Mouse (Mus musculus): ENCODE measurements at regions not wholly inside any gene's neighbourhood (a gene's known extent, or its start where the extent isn't known, plus 50 kb on each side); places are given as distances from the start of the nearest gene placed in this dataset.
A peak's percentile ranks its signal among the peaks of the same experiment; 100 is the strongest.

DNA sequence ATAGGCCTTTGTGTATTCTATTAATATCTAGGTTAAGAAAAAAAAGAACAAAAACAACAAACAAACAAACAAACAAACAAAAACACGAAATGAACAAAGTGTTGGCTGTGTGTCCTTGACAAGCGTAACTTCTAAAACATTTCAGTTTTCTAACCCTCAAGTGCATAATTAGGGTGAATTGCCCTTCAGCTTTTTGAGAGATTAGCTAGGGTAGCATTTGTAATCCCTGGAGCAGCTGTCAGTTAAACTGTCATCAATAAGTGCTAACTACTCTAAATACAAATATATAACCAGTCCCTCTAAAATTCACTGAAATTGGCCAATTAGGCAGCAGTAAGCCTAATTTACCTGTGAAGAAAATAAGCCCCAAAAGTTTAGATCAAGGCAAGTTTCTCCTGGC, 467.6 kb downstream of the Gabrg2 start:
- Histone ChIP-seq H3K9me3 (ENCODE audit: low read length) (no peaks in the 10 kb centered on the region), H3K4me3 (ENCODE audit: low read length) (no peak overlapping the region), H3K4me1 (ENCODE audit: insufficient read depth, low read length) (0 out of 2 replicates have a peak, but pooled peaks cover 3% of the 10 kb centered on the region), H3K27me3 (ENCODE audit: insufficient read depth, low read length) (no peaks in the 10 kb centered on the region), H3K36me3 (ENCODE audit: insufficient read depth, low read length) (no peaks in the 10 kb centered on the region), H3K9ac (replicated peaks; ENCODE audit: low read length) (no peak overlapping the region), H3K27ac (ENCODE audit: low read length) (no peak overlapping the region), H3K4me2 (replicated peaks; ENCODE audit: low read depth, low read length) (no peak overlapping the region)
- no peak for ATAC-seq (ENCODE audit: low FRiP score, low TSS enrichment)
- WGBS: 77% methylated on average over 2 of the region's 2 CpGs

DNA sequence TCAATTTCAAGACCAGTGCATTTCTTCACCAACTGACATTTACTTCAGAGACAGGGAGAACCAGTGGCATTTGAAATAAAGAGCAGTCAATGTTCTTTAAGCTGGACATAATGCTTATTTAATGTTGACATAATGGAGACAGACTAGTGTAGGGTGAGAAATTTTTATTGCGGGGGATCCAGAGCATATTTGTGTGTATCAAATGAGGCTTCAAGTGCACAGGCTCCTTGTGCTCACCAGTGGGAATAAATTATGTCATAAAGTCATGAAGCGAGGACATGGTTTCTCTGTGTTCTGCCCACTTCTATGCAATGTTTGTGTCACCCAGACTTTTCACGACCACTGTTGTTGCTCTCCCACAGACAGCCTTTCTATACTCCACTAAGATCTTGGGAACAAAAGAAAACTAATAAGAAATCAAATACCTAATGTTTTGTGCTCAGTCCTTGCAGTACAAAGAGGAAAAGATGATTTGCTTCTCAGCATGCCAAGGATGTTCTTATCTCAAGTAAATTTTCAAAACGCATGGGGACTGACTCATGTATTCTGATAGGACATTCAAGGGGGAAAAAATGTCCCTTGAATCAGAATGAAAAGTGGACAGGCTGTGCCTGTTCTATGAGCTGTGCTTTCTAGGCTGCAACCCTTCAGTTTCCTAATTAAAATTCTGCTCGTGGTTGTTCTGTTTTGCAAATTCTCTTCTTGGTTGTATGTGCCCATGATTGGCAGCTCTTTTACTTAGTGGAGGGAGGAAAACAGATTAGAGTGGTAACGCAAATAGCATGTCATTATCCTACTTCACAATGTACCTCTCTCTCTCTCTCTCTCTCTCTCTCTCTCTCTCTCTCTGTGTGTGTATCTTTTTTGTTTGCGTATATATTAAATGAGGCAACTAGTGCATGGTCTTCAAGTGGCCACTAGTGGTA, 468.4 kb downstream of the Gabrg2 start:
- no peak for ATAC-seq (ENCODE audit: low FRiP score, low TSS enrichment)
- no peaks in the 10 kb centered on the region for H3K27me3 ChIP-seq (ENCODE audit: insufficient read depth, low read length)
- no peak overlapping the region for H3K4me2 ChIP-seq (replicated peaks; ENCODE audit: low read depth, low read length)
- H3K27ac ChIP-seq (ENCODE audit: low read length): no peak overlapping the region
- H3K4me3 ChIP-seq (ENCODE audit: low read length): no peak overlapping the region
- H3K36me3 ChIP-seq (ENCODE audit: insufficient read depth, low read length): no peaks in the 10 kb centered on the region
- no peaks in the 10 kb centered on the region for H3K9me3 ChIP-seq (ENCODE audit: low read length)
- 0 out of 2 replicates have a peak, but pooled peaks cover 3% of the 10 kb centered on the region for H3K4me1 ChIP-seq (ENCODE audit: insufficient read depth, low read length)
- H3K9ac ChIP-seq (replicated peaks; ENCODE audit: low read length): no peak overlapping the region
- 62% methylated on average over 7 of the region's 7 CpGs for WGBS

DNA sequence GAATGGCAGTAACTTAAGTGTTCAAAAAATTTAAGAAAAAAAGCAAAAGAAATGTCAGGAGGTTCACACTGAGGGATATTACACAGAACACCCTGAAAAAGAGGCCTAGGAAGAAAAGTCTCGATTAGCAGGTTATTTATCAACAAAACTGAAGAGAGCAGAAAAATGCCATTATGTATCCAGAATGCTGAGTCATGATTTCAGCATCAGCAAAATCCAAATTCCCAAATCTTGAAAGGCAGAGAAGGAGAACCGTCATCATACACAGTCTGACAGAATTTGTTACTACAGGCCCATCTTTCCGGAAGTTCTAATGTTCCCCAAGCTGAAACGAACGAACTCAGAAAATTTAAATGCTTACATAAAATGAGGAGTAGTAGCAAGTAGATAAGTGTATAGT, 475.7 kb downstream of the Gabrg2 start:
- WGBS: 94% methylated on average over 5 of the region's 5 CpGs
- no peak overlapping the region for H3K4me3 ChIP-seq (ENCODE audit: low read length)
- H3K27ac ChIP-seq (ENCODE audit: low read length): no peak overlapping the region
- no peak overlapping the region for H3K9ac ChIP-seq (replicated peaks; ENCODE audit: low read length)
- no peak overlapping the region for H3K4me2 ChIP-seq (replicated peaks; ENCODE audit: low read depth, low read length)
- H3K36me3 ChIP-seq (ENCODE audit: insufficient read depth, low read length): no peaks in the 10 kb centered on the region
- no peaks in the 10 kb centered on the region for H3K9me3 ChIP-seq (ENCODE audit: low read length)
- no peaks in the 10 kb centered on the region for H3K27me3 ChIP-seq (ENCODE audit: insufficient read depth, low read length)
- ATAC-seq (ENCODE audit: low FRiP score, low TSS enrichment): no peak
- H3K4me1 ChIP-seq (ENCODE audit: insufficient read depth, low read length): no peaks in the 10 kb centered on the region

DNA sequence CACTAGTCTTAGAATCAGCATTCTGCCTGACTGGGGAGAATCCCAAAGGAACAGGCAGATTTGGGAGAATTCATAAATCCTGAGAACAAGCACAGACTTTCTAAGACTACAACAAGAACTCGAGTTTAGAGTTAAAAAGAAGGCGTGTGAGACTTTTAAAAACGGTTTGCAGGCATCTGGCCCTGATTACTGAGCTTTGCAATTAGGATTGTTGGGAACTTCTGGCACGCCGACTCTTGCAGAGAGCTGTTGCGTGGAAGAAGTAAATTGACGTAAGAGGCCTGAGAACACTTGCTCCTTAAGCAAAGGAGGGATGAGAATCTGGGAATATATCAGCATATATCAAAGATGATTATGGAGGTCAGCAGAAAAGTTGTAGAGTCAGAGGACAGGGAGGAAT, 507.4 kb downstream of the Gabrg2 start:
- no peaks in the 10 kb centered on the region for H3K36me3 ChIP-seq (ENCODE audit: insufficient read depth, low read length)
- H3K4me2 ChIP-seq (replicated peaks; ENCODE audit: low read depth, low read length): no peak overlapping the region
- no peaks in the 10 kb centered on the region for H3K9me3 ChIP-seq (ENCODE audit: low read length)
- H3K4me3 ChIP-seq (ENCODE audit: low read length): no peak overlapping the region
- no peak overlapping the region for H3K9ac ChIP-seq (replicated peaks; ENCODE audit: low read length)
- no peak overlapping the region for H3K27ac ChIP-seq (ENCODE audit: low read length)
- ATAC-seq (ENCODE audit: low FRiP score, low TSS enrichment): no peak
- no peaks in the 10 kb centered on the region for H3K4me1 ChIP-seq (ENCODE audit: insufficient read depth, low read length)
- 68% methylated on average over 7 of the region's 7 CpGs for WGBS
- no peaks in the 10 kb centered on the region for H3K27me3 ChIP-seq (ENCODE audit: insufficient read depth, low read length)

GRCm38 (mm10) chr11:41491966-41492365, 508.7 kb downstream of the Gabrg2 start:
- WGBS: 71% methylated on average over 5 of the region's 5 CpGs
- Histone ChIP-seq H3K36me3 (ENCODE audit: insufficient read depth, low read length) (no peaks in the 10 kb centered on the region), H3K27me3 (ENCODE audit: insufficient read depth, low read length) (no peaks in the 10 kb centered on the region), H3K9me3 (ENCODE audit: low read length) (no peaks in the 10 kb centered on the region), H3K9ac (replicated peaks; ENCODE audit: low read length) (no peak overlapping the region), H3K4me1 (ENCODE audit: insufficient read depth, low read length) (no peaks in the 10 kb centered on the region), H3K27ac (ENCODE audit: low read length) (no peak overlapping the region), H3K4me3 (ENCODE audit: low read length) (no peak overlapping the region), H3K4me2 (replicated peaks; ENCODE audit: low read depth, low read length) (no peak overlapping the region)
- ATAC-seq (ENCODE audit: low FRiP score, low TSS enrichment): no peak

- 86% methylated on average over 3 of the region's 3 CpGs for WGBS
- Histone ChIP-seq H3K27me3 (ENCODE audit: insufficient read depth, low read length) (no peaks in the 10 kb centered on the region), H3K4me3 (ENCODE audit: low read length) (no peak overlapping the region), H3K27ac (ENCODE audit: low read length) (no peak overlapping the region), H3K4me2 (replicated peaks; ENCODE audit: low read depth, low read length) (no peak overlapping the region), H3K9me3 (ENCODE audit: low read length) (no peaks in the 10 kb centered on the region), H3K4me1 (ENCODE audit: insufficient read depth, low read length) (no peaks in the 10 kb centered on the region), H3K36me3 (ENCODE audit: insufficient read depth, low read length) (no peaks in the 10 kb centered on the region), H3K9ac (replicated peaks; ENCODE audit: low read length) (no peak overlapping the region)
- ATAC-seq (ENCODE audit: low FRiP score, low TSS enrichment): no peak
Measured at GRCm38 (mm10) chr11:41491279-41491678, 509.4 kb downstream of the Gabrg2 start.

DNA sequence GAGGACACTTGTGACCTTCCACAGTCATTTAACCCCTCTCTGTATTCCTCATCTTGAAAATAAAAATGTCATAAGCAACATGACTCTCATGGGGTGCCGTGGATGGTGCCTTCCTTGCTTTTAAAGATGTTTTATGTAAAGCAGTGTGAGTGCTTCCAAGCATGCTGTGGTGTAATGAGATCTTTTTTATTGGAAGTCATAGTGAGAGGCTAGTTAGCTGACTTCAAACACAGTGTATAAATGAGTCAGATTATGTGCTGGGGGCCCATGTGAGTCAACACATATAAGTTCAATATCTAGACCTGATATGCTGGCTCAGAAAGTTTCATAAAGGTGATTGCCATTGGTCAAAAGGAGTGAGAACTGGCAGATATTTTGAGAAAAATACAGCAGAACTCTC, 516.8 kb downstream of the Gabrg2 start:
- no peak overlapping the region for H3K27ac ChIP-seq (ENCODE audit: low read length)
- H3K9me3 ChIP-seq (ENCODE audit: low read length): no peaks in the 10 kb centered on the region
- no peak overlapping the region for H3K4me3 ChIP-seq (ENCODE audit: low read length)
- WGBS: 19% methylated on average over 1 of the region's 1 CpGs
- no peak overlapping the region for H3K4me2 ChIP-seq (replicated peaks; ENCODE audit: low read depth, low read length)
- ATAC-seq (ENCODE audit: low FRiP score, low TSS enrichment): no peak
- H3K4me1 ChIP-seq (ENCODE audit: insufficient read depth, low read length): no peaks in the 10 kb centered on the region
- H3K9ac ChIP-seq (replicated peaks; ENCODE audit: low read length): no peak overlapping the region
- no peaks in the 10 kb centered on the region for H3K36me3 ChIP-seq (ENCODE audit: insufficient read depth, low read length)
- H3K27me3 ChIP-seq (ENCODE audit: insufficient read depth, low read length): no peaks in the 10 kb centered on the region

DNA sequence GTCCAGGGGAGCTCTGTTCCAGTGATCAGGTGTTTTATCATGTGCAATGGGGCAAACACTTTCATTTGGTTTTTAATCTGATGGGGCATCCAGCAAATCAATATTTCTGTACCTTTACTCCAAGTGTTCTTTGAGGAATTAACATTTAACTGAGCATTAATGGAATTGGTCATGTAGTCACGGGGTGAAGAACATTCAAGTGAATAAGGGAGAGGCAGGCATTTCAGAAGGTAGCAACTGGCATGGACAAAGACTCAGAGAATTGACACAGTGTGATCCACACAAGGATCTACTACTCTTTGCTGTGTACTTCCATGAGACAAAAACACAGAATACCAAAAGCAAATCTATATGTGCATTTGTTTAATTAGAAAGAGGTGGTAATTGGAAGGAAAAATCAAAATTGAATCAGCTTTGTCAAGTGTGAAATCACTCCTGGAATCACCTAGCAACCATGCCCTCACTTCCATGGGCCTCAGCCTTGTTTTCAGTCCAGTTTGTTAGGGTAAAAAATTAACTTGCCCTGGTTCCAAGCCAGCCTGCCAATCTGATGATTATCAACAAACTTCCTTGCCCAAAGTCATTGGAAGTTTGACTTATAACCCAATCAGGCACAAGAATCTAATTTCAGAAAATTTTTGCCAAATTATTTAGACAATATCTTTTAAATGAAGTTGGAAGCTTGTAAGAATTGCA, 529.6 kb downstream of the Gabrg2 start:
- no peak overlapping the region for H3K9ac ChIP-seq (replicated peaks; ENCODE audit: low read length)
- 51% methylated on average over 1 of the region's 1 CpGs for WGBS
- no peak overlapping the region for H3K4me2 ChIP-seq (replicated peaks; ENCODE audit: low read depth, low read length)
- no peaks in the 10 kb centered on the region for H3K4me1 ChIP-seq (ENCODE audit: insufficient read depth, low read length)
- H3K27me3 ChIP-seq (ENCODE audit: insufficient read depth, low read length): no peaks in the 10 kb centered on the region
- H3K36me3 ChIP-seq (ENCODE audit: insufficient read depth, low read length): no peaks in the 10 kb centered on the region
- no peak overlapping the region for H3K4me3 ChIP-seq (ENCODE audit: low read length)
- H3K9me3 ChIP-seq (ENCODE audit: low read length): no peaks in the 10 kb centered on the region
- ATAC-seq (ENCODE audit: low FRiP score, low TSS enrichment): peak; percentile 82; the same call in 1 of the 2 replicates
- H3K27ac ChIP-seq (ENCODE audit: low read length): no peak overlapping the region; the same call in 1 of the 2 replicates

DNA sequence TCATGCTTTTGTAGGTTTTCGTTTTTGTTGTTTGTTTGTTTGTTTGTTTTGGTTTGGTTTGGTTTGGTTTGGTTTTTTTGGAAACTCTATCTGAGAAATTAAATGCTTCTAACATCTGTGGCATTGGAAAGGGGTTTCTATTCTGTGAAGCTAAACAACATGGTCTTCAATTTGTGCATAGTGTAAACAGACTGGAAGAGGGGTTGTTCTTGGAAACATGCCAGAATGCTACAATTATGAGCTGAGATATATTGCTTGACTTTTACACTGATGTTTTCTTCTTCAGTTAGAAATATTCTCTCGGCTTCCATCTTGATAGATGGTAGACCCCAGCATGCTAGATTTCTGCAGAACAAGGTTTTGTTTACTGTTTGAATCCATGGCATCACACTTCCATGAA, 533.3 kb downstream of the Gabrg2 start:
- H3K9me3 ChIP-seq (ENCODE audit: low read length): no peaks in the 10 kb centered on the region
- H3K4me2 ChIP-seq (replicated peaks; ENCODE audit: low read depth, low read length): no peak overlapping the region
- no peak for ATAC-seq (ENCODE audit: low FRiP score, low TSS enrichment)
- 46% methylated on average over 2 of the region's 2 CpGs for WGBS
- H3K9ac ChIP-seq (replicated peaks; ENCODE audit: low read length): no peak overlapping the region
- H3K27ac ChIP-seq (ENCODE audit: low read length): no peak overlapping the region
- H3K36me3 ChIP-seq (ENCODE audit: insufficient read depth, low read length): no peaks in the 10 kb centered on the region
- no peaks in the 10 kb centered on the region for H3K4me1 ChIP-seq (ENCODE audit: insufficient read depth, low read length)
- H3K4me3 ChIP-seq (ENCODE audit: low read length): no peak overlapping the region
- H3K27me3 ChIP-seq (ENCODE audit: insufficient read depth, low read length): no peaks in the 10 kb centered on the region

DNA sequence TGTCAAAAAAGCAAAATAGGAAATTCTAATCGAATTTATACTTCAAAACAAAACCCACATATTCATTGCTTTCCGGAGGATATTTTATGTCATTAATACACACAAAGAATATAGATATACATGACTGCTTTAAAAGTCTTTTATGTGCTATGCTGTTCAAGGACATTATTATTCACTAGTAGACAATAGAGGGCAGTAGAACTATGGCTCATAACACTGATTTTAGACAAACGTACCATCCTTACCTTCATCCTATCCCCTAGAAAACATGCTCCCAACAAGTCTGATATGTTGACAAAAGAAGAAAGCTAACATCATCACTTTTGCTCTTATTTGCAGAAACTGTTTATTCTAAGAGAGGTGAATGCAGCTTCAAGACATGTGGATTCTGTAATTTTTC, 566.8 kb downstream of the Gabrg2 start:
- Histone ChIP-seq H3K27me3 (ENCODE audit: insufficient read depth, low read length) (no peaks in the 10 kb centered on the region), H3K4me2 (replicated peaks; ENCODE audit: low read depth, low read length) (no peak overlapping the region), H3K9me3 (ENCODE audit: low read length) (no peaks in the 10 kb centered on the region), H3K36me3 (ENCODE audit: insufficient read depth, low read length) (no peaks in the 10 kb centered on the region), H3K9ac (replicated peaks; ENCODE audit: low read length) (no peak overlapping the region), H3K4me1 (ENCODE audit: insufficient read depth, low read length) (no peaks in the 10 kb centered on the region), H3K4me3 (ENCODE audit: low read length) (no peak overlapping the region), H3K27ac (ENCODE audit: low read length) (no peak overlapping the region)
- WGBS: 70% methylated on average over 3 of the region's 3 CpGs
- ATAC-seq (ENCODE audit: low FRiP score, low TSS enrichment): no peak
